Mouse (Mus musculus) activated CD4-positive, CD25-positive, alpha-beta regulatory T cell, adult 4 months (primary cell): ENCODE results near the gene Sgsm1. TPM values are rescaled to one million over a fixed set of nuclear protein-coding genes. Genes with fewer than 3 reads are reported as not detected.

ENCODE experiments used
- ATAC-seq: one replicate; pipeline ENCODE4 v1.8.0; 2017
- polyA plus RNA-seq, 2 experiments: library from polyadenylated mRNA; unstranded; fragments of 100-300 nt; shearing (Covaris generic); gene quantifications; one replicate each; pipeline ENCODE4 v1.2.1; 2017

Sgsm1 gene
- polyA plus RNA-seq, 2 experiments from 2014 or later: not detected

DNA sequence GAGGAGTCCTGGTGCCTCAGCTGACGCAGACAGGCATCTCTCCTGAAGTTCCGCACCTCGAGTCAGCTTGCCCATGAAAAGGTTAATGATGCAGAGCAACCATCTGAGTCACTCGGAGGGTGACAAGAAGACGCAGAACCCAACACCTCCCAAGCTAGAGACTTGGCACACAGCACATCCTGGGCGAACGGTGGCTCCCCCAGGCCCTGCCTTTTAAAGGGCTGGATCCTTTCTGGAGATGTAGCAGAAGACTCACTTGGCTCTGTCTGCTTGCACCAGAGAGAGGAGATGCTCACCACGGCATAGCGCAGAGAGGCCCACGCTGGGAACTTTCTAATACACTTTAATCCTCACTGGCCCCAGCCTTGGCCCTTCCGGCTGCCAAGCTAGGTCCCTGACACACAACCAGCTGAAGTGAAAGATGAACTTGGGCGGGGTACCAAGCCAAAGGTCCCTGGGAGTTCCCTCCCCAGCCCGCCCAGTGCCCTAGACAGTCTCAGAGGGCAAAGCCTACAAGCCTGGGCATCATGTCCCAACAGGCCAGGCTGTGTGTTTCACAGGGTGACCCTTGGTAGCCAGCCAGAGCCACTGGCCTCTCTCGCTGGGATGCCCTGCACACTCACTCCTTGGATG lies 94.1 kb downstream of the Sgsm1 start:
- ATAC-seq: no peak

DNA sequence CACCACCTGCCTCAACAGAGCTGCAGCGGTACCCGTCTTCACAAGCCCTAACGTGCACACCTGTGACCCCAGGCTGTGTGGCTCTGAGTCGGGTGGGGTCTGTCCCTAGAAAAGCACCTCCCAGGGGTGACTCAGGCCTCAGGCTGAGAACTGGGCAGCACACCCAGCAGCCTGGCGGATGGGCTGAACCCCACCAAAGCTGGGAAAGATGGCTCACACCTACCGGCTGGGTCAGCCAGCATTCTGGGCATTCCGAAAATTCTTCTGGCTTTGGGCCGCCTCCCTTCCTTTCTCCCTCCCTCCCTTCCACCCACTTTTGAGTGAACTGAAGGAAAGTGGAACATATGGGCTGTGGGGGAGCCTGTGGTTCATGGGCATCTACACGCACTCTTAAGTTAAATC lies 95.0 kb downstream of the Sgsm1 start:
- ATAC-seq: no peak

DNA sequence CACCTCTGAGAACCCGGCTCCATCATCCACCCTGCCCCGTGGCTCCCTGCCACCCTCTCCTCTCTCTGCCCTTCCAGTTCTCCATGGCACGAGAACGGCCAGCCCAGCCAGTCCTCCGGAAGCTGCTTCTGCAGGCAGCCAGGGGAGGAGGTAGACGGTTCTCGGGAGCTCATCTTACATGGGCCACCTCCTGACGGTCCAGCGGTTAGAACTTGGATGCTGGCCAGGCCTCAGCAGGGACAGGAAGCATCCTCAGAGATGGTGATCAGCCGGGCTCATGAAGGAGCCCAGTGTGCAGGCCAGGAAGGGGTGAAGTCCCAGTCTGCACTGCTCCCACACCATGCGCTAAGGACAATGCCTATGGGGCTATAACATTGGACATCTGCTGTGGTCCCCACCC lies 96.1 kb downstream of the Sgsm1 start:
- ATAC-seq: no peak

DNA sequence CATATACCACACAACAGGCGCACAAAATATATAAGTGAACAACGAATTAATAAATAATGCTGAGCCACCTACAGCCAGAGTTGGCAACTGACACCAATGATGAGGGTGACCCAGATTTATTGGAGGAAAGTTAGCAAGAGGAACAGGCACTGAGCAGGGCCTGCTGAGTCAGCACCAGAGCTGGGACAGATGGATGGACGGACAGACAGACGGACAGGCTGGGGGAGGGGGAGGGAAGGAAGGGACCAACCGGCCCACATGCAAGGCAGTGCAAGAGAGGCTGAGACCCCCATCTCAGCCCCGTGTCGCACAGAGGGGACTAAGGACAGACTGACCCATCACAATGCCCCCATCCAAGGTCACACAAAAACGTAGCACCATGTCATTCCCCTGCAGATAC lies 96.5 kb downstream of the Sgsm1 start:
- no peak for ATAC-seq

DNA sequence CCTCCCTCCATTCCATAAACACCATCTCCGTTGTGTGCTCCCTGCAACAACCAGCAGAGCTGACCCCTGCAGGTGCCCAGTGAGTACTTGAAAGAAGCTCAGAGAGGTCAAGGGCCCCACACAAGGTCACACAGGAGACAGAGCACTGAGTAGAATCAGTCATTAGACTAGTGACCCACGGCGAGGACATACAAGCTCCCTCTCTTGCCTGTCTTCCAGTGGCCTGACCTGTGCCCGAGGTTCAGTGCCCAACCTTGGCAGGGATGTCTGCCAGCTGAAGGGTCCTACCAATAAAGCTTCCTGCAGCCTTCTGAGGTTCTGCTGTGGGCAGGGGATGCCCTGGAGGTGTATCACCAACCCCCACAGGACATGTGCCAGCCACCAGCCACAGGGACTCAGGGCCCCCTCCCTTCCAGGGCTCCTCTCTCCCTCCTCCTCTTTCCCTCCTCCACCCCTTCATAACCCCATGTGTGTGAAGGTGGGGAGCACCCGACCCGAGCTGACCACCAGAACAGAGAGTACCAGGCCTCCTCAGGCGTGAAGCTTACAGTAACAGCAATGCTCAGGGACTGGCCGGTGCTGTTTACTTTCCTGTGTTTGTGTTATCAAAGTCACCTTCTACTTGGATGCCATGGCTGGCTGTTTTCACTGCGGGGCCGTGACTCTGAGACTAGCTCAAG lies 98.3 kb downstream of the Sgsm1 start:
- ATAC-seq: no peak

DNA sequence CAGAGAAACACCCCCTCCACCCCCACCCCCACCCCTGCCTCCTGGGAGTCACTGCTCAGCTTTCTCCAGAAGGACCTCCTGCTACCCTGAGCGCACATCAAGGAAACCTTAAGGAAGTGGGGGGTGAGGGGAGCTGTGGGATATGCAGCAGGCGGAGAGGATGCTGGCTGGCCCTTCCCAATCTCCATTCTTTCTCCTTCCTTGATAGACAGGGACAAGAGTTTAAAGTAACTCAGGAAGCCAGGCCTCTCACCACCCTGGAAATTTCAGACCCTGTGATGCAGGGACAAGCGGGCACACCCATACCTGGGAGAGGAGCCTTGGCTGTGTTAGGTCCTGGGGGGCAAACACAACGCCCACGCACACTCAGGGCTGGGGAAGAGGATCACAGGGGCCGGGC lies 100.3 kb downstream of the Sgsm1 start:
- no peak for ATAC-seq

DNA sequence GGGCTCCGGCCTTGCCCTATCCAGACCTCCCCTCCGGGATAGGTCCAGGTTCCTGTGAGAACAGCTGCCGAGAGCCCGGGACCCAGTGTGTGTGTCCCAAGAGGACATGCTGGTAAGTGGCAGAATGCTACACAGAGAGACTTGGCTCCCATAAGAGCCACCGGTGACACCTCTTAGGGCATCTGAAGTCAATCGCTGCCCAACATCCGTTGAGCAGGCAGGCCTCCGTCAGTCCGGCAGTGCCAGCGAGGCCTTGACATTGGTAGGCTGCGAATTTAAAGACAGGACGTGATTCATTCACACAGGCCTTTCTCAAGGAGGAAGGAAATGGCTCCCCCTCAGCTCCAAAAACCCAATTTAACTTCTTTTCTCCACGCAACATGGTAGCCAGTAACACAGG lies 100.7 kb downstream of the Sgsm1 start:
- ATAC-seq: no peak

DNA sequence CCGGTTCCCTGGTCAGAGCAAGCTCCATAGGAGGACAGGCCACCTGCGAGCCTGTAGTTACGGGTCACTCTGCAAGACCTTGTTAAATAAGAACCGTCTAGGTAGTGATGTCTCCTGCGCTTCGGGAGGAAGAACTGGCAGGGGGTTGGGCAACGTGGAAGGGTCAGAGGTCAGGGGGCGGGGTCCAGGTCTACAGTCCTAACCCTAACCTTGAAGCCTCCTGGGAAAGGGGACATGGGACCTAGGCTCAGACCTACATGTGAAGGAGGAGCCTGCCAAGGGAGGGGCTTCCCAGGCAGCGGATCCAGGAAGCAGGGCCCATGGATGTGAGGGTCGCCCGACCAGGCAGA lies 101.2 kb downstream of the Sgsm1 start:
- ATAC-seq: no peak

DNA sequence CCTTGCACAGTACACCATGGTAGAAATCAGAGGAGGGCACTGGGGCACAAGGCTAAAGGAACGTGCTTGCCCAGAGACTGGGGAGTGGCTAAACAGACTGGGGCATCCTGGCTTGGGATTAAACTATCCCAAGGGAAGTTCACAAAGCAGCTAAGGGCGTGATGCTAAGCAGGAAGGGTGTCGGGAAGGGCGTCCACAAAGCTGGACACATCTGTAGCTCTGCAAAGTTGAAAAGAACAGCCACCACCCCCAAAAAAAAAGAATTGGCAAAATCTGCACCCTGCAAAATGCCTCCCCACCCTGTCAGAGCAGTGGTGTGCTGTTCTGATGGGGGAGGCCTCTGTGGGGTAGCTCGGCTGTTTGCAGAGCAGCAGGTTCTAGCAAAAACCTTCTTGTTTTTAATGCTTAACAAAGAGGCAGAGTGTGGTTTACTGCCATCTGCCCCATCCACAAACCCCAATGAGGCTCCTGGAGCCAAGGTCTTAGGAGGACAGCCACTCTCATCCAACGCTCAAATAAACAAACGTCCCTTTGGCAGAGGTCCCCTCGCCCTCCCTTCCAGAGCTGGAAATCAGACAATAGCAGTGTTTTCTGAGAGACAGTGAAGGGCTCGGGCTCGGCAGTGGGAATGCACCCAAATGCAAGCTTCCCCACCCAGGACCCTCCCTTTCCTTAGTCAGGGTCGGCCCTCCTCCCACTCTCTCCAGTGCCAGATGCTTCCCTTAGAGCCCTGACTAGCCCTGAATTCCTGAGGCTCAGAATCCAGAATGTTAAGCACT lies 101.8 kb downstream of the Sgsm1 start:
- ATAC-seq: no peak

DNA sequence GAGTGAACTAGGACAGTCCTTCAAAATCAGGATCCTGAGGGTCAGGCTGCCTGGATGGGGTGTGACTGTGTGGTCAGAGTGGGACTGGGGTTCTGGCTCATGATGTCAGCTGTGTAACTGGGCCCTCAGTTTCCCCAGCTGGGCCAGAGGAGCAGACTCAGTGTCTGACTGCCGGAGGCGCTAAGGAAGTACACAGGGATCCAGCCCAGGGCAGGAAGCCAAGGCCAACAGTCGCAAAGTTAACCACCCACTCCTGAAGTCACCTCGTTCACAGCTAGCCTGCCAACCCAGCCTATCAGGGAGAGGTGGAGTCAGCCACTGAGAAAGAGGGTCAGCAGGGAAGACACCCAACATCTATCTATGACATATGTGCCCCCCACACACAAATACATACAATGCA lies 102.5 kb downstream of the Sgsm1 start:
- ATAC-seq: no peak

DNA sequence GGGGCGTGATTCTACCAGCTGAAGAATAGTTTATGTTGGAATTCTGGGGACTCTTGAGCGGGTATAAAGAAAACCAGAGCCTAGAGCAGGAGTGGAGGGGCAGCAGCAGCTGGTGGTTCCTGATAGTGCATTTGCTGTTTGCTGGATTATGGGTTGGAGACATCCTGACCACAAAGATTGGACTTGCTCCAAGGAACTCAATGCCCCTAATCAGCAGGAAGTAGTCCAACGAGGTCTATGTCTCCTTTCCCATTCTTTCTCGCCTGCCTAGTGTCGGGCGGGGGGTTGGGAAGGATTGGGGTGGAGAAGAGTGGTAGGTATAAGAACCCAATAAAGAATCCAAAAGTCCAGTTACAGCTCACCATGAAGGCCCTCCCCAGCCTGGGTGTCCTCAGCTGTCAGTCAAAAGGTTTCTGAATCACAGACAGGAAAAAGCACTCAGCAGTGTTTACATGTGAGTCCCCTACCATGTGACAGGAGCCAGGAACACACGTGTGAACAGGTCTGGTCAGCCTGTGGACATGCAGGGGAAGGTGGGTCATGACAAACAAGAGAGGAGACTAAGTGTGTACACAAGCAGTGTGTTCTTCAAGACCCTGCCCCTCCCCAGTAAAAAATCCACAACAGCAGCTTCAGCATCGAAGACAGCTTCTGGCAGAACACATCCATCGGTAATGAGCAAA lies 103.8 kb downstream of the Sgsm1 start:
- ATAC-seq: no peak

DNA sequence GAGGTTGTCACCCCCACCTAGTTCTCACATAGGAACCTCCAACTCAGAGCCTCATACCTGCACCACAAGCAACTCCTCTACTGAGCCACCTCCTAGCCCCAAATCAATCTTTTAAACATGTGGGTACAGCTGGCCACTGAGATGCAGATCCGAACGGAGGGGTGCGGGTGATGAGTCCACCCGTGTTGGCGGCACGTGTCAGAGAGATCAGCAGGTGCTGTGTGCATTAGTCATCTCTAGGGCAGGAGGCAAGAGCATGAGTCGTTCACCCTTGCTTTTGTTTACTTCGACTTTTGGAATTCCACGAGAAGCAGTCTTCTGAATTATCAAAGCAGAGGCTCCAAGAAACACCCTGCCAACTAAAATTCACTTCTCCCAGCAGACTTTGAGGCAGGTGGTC lies 106.4 kb downstream of the Sgsm1 start:
- ATAC-seq: no peak

DNA sequence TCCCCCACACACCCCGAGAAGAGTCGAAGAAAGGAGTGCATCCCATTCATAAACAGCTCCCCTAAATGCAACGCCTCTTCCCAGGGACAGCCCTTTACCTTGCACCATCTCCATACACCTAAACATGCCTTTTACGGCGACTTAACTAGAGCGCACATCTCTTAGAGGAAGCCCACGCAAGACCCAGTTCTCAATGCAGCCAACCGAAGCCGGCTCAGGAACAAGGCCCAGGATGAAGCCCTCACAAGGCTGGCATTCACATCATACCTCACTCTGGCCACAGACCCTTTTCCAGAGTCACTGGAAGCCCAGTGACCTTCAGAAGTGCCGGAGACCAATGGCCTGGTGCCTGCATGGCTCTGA lies 110.8 kb downstream of the Sgsm1 start:
- ATAC-seq: no peak

DNA sequence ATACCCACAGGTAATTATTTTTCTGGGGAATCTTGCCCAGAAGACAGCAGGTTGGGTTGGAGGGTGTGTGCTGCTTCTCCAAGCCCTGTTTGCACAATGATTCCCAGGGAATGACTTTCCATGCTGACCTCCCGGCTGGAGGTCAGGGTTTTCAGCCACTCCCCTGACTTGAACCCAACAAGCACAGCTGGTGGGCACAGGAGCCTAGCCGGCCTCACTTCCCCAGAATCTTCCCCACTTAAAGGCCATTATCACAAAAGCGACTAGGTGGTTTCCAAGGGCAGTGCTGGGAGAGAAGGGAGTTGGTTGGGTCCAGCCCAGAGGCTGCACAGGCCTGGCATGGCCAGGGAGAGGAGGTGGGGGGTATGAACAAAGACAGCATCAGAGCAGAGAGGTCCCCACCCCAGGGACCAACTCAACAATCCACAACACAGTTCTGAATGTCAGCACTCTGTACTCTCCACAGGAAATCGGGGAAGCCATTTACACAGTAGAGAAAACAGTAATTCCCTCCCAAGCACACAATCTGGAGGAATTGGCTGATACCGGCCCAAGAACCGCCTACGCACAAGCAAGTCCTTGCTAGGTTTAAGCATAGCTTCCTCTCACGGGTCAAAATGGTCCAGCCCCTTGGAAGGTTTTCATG lies 111.3 kb downstream of the Sgsm1 start:
- ATAC-seq: no peak

DNA sequence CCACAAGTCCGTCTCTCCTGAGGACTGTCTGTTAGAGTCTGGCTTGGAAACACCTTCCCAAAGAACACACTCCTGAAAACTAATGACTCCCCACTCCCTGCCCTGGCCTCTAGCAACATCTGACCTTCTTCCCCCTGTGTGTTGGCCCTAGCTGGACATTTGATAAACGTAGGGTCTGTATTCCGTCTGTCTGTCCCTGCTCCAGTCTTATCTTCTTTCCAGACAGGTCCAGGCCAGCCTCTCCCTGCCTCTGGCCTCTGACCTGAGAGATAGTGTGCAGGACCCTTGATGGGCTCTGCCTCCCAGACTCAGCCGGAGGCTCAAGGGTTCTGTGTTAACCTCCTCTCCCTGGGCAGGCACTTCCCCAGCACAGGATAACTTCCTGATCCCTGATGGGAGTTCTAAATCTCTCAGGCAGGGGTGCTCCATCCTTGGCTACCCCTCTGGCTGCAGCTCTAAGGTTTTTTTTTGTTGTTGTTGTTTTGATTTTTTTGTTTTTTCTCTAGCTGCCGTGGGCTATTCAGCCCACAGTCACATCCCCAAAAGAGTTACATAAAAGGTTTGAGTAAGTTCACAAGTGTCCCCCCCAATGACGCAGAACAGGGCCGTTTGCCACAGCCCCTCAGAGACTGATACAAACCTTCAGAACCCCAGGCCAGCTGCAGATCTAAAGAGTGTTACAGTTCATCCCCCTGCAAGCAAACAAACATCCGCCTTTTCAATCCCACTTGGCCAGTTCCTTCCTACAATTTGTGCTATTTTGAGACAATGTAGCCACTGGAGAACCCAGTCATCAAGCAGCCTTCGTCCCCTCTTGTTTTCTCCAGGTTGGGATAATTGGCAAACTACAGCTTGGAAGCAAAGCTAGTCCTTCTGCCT lies 113.4 kb downstream of the Sgsm1 start:
- ATAC-seq: no peak

DNA sequence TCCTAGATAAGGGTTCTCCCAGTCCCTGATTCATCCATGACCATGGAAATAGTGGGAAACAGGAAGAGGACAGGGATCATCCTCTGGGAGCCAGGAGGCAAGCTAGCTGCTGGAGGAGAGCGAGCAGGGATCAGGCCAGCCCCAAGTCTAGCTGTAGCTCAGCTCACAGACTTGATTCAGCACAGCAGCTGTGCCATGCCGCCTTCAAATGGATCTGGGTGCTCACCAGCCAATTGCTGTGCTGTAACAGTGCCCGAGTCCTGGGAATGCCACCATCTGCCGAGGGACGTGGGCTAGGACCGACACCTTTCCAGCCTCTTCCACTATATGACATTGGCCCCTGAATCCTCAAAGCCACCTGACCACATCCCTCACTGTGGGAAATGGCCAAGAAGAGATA lies 114.7 kb downstream of the Sgsm1 start:
- no peak for ATAC-seq

DNA sequence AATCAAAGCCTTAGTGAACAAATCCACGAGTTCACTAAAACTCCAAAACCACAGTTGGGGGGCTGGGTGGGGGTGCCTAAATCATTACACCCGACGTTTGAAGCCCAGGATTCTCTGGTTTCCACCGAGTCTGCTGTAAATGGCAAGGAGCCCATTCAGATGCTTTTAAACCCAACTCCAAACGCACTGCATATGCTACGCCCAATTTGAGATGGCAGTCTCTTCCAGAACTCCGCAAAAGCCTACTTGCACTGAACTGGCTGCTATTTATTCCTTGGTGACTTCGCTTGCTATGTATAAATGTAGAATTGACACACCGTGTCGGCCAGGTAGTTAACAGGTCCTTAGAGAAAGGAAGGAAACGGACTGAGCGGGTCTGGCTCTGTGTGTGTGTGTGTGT lies 115.1 kb downstream of the Sgsm1 start:
- ATAC-seq: no peak

DNA sequence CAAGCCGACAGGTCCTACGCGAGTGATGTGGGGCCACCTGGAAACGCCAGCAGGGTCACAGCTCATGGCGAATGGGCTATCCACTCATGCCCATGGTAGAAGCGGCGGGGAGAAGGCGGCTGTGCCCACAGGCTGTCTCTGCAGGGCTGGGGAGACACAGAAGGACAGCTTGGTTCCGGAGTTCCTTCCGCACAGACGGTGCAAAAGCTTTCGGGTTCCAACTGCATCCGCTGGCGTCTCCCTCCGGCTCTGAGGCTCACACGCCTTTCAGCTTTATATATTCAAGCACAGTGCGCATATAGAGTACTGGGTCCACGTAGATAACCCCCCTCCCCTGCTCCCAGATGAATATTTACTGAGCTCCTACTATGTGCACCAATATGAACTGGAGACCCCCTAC lies 116.8 kb downstream of the Sgsm1 start:
- ATAC-seq: no peak
